Mouse (Mus musculus): Measurements from ENCODE around the gene Ces1h. TPM values are rescaled to one million over a fixed set of nuclear protein-coding genes. Genes with fewer than 3 reads are reported as not detected.
"Not testable (repeated sequence)": the region's sequence is repeated elsewhere in the genome, so short reads cannot be mapped to it uniquely, and the experiment has no call there.

Gene Ces1h
- polyA plus RNA-seq (2015; fragmentation: Nextera tagmentation; extraction: Ambion mirVana): not detected in 2 replicates

GRCm38 (mm10) chr8:93379625-93380024 is at the start of gene Ces1h:
Ces1h (minus strand) TSS chr8:93379725.
- WGBS: 86% methylated on average over 4 of the region's 4 CpGs
- no peak within 1 kb of the TSS for H3K4me3 ChIP-seq
- no peak for ATAC-seq (ENCODE audit: insufficient number of reproducible peaks, low FRiP score, low TSS enrichment, low read depth)
- H3K27ac ChIP-seq: no peak within 1 kb of the TSS
- H3K9ac ChIP-seq: no peak within 1 kb of the TSS
- H3K36me3 ChIP-seq: no peaks in the 10 kb centered on the region
- H3K4me2 ChIP-seq: no peak within 1 kb of the TSS
- H3K9me3 ChIP-seq: no peaks in the 10 kb centered on the region
- no peaks in the 10 kb centered on the region for H3K4me1 ChIP-seq
- H3K27me3 ChIP-seq: no peaks in the 10 kb centered on the region

GRCm38 (mm10) chr8:93427195-93427594 is 47.7 kb upstream of the Ces1h start:
- WGBS: 83% methylated on average over 16 of the region's 16 CpGs
- Histone ChIP-seq H3K9ac (no peak overlapping the region), H3K4me3 (no peak overlapping the region), H3K4me2 (no peak overlapping the region), H3K4me1 (no peaks in the 10 kb centered on the region), H3K27me3 (no peaks in the 10 kb centered on the region), H3K36me3 (no peaks in the 10 kb centered on the region), H3K27ac (no peak overlapping the region), H3K9me3 (no peaks in the 10 kb centered on the region)
- no peak for ATAC-seq (ENCODE audit: insufficient number of reproducible peaks, low FRiP score, low TSS enrichment, low read depth)

GRCm38 (mm10) chr8:93415387-93415786 is 35.9 kb upstream of the Ces1h start:
- H3K9ac ChIP-seq: no peak overlapping the region
- H3K9me3 ChIP-seq: no peaks in the 10 kb centered on the region
- H3K36me3 ChIP-seq: no peaks in the 10 kb centered on the region
- ATAC-seq (ENCODE audit: insufficient number of reproducible peaks, low FRiP score, low TSS enrichment, low read depth): no peak
- WGBS: 73% methylated on average over 4 of the region's 4 CpGs
- no peak overlapping the region for H3K4me2 ChIP-seq
- H3K4me3 ChIP-seq: no peak overlapping the region
- H3K27me3 ChIP-seq: 0 out of 2 replicates have a peak, but pooled peaks cover 4% of the 10 kb centered on the region
- no peaks in the 10 kb centered on the region for H3K4me1 ChIP-seq
- no peak overlapping the region for H3K27ac ChIP-seq

- Histone ChIP-seq H3K27me3 (no peaks in the 10 kb centered on the region), H3K36me3 (no peaks in the 10 kb centered on the region), H3K27ac (no peak overlapping the region), H3K4me3 (no peak overlapping the region), H3K4me2 (no peak overlapping the region), H3K9ac (no peak overlapping the region), H3K4me1 (no peaks in the 10 kb centered on the region), H3K9me3 (no peaks in the 10 kb centered on the region)
- ATAC-seq (ENCODE audit: insufficient number of reproducible peaks, low FRiP score, low TSS enrichment, low read depth): no peak
- 82% methylated on average over 2 of the region's 2 CpGs for WGBS
Observed at GRCm38 (mm10) chr8:93408830-93409229, 29.3 kb upstream of the Ces1h start.

- Histone ChIP-seq H3K4me1 (no peaks in the 10 kb centered on the region), H3K9ac (no peak overlapping the region), H3K27ac (no peak overlapping the region), H3K4me2 (no peak overlapping the region), H3K4me3 (no peak overlapping the region), H3K27me3 (0 out of 2 replicates have a peak, but pooled peaks cover 3% of the 10 kb centered on the region), H3K9me3 (no peaks in the 10 kb centered on the region), H3K36me3 (no peaks in the 10 kb centered on the region)
- WGBS: 73% methylated on average over 2 of the region's 2 CpGs
- no peak for ATAC-seq (ENCODE audit: insufficient number of reproducible peaks, low FRiP score, low TSS enrichment, low read depth)
Observed at GRCm38 (mm10) chr8:93399698-93400097, 20.2 kb upstream of the Ces1h start.

GRCm38 (mm10) chr8:93398044-93398443 is 18.5 kb upstream of the Ces1h start:
- H3K4me3 ChIP-seq: no peak overlapping the region
- H3K27ac ChIP-seq: no peak overlapping the region
- H3K36me3 ChIP-seq: no peaks in the 10 kb centered on the region
- 0 out of 2 replicates have a peak, but pooled peaks cover 3% of the 10 kb centered on the region for H3K27me3 ChIP-seq
- 0 out of 2 replicates have a peak, but pooled peaks cover 2% of the 10 kb centered on the region for H3K4me1 ChIP-seq
- no peak overlapping the region for H3K4me2 ChIP-seq
- H3K9ac ChIP-seq: no peak overlapping the region
- ATAC-seq (ENCODE audit: insufficient number of reproducible peaks, low FRiP score, low TSS enrichment, low read depth): no peak
- 33% methylated on average over 1 of the region's 1 CpGs for WGBS
- no peaks in the 10 kb centered on the region for H3K9me3 ChIP-seq

GRCm38 (mm10) chr8:93394079-93394619 is 14.6 kb upstream of the Ces1h start:
- 18% methylated on average over 8 of the region's 8 CpGs for WGBS
- not testable (repeated sequence) for H3K9me3 ChIP-seq; ATAC-seq (ENCODE audit: insufficient number of reproducible peaks, low FRiP score, low TSS enrichment, low read depth)

GRCm38 (mm10) chr8:93369481-93369880 is 10.0 kb downstream of the Ces1h start:
- Histone ChIP-seq H3K4me1 (no peaks in the 10 kb centered on the region), H3K9ac (no peak overlapping the region), H3K4me2 (no peak overlapping the region), H3K36me3 (no peaks in the 10 kb centered on the region), H3K9me3 (no peaks in the 10 kb centered on the region), H3K4me3 (no peak overlapping the region), H3K27ac (no peak overlapping the region), H3K27me3 (no peaks in the 10 kb centered on the region)
- no peak for ATAC-seq (ENCODE audit: insufficient number of reproducible peaks, low FRiP score, low TSS enrichment, low read depth)
- 26% methylated on average over 2 of the region's 2 CpGs for WGBS

More at GRCm38 (mm10) chr8:93394079-93394619, 14.6 kb upstream of the Ces1h start:
- H3K27ac ChIP-seq, H3K4me2 ChIP-seq, H3K4me1 ChIP-seq, H3K9ac ChIP-seq, H3K36me3 ChIP-seq, H3K27me3 ChIP-seq, H3K4me3 ChIP-seq: not testable (repeated sequence)

- no peaks in the 10 kb centered on the region for H3K27me3 ChIP-seq
- no peak overlapping the region for H3K4me3 ChIP-seq
- H3K9ac ChIP-seq: no peak overlapping the region
- H3K27ac ChIP-seq: no peak overlapping the region
- no peak overlapping the region for H3K4me2 ChIP-seq
- ATAC-seq (ENCODE audit: insufficient number of reproducible peaks, low FRiP score, low TSS enrichment, low read depth): no peak
- H3K4me1 ChIP-seq: no peaks in the 10 kb centered on the region
- H3K36me3 ChIP-seq: no peaks in the 10 kb centered on the region
- H3K9me3 ChIP-seq: no peaks in the 10 kb centered on the region
Observed at GRCm38 (mm10) chr8:93360113-93360512, 19.4 kb downstream of the Ces1h start.

- H3K9ac ChIP-seq: no peak overlapping the region
- H3K36me3 ChIP-seq: no peaks in the 10 kb centered on the region
- H3K4me2 ChIP-seq: no peak overlapping the region
- H3K4me1 ChIP-seq: no peaks in the 10 kb centered on the region
- no peak overlapping the region for H3K27ac ChIP-seq
- H3K4me3 ChIP-seq: no peak overlapping the region
- 93% methylated on average over 2 of the region's 2 CpGs for WGBS
- no peak for ATAC-seq (ENCODE audit: insufficient number of reproducible peaks, low FRiP score, low TSS enrichment, low read depth)
- no peaks in the 10 kb centered on the region for H3K9me3 ChIP-seq
- no peaks in the 10 kb centered on the region for H3K27me3 ChIP-seq
Observed at GRCm38 (mm10) chr8:93339531-93339930, 40.0 kb downstream of the Ces1h start.

GRCm38 (mm10) chr8:93337207-93337606 is 42.3 kb downstream of the Ces1h start, which contains the start of gene Ces1g:
Ces1g (minus strand) TSS chr8:93337308.
- no peak for ATAC-seq (ENCODE audit: insufficient number of reproducible peaks, low FRiP score, low TSS enrichment, low read depth)
- Histone ChIP-seq H3K36me3 (no peaks in the 10 kb centered on the region), H3K27ac (no peak within 1 kb of the TSS), H3K4me3 (no peak within 1 kb of the TSS), H3K4me1 (no peaks in the 10 kb centered on the region), H3K9me3 (no peaks in the 10 kb centered on the region), H3K4me2 (no peak within 1 kb of the TSS), H3K9ac (no peak within 1 kb of the TSS), H3K27me3 (no peaks in the 10 kb centered on the region)
- WGBS: 32% methylated on average over 3 of the region's 3 CpGs

- WGBS: 73% methylated on average over 1 of the region's 1 CpGs
- Histone ChIP-seq H3K4me2 (no peak overlapping the region), H3K27ac (no peak overlapping the region), H3K9ac (no peak overlapping the region), H3K36me3 (no peaks in the 10 kb centered on the region), H3K27me3 (no peaks in the 10 kb centered on the region), H3K4me3 (no peak overlapping the region), H3K9me3 (no peaks in the 10 kb centered on the region), H3K4me1 (no peaks in the 10 kb centered on the region)
- ATAC-seq (ENCODE audit: insufficient number of reproducible peaks, low FRiP score, low TSS enrichment, low read depth): no peak
Observed at GRCm38 (mm10) chr8:93332703-93333102, 46.8 kb downstream of the Ces1h start.

- no peak overlapping the region for H3K4me2 ChIP-seq
- no peak overlapping the region for H3K9ac ChIP-seq
- no peaks in the 10 kb centered on the region for H3K27me3 ChIP-seq
- H3K36me3 ChIP-seq: no peaks in the 10 kb centered on the region
- no peaks in the 10 kb centered on the region for H3K4me1 ChIP-seq
- no peaks in the 10 kb centered on the region for H3K9me3 ChIP-seq
- H3K27ac ChIP-seq: no peak overlapping the region
- no peak for ATAC-seq (ENCODE audit: insufficient number of reproducible peaks, low FRiP score, low TSS enrichment, low read depth)
- H3K4me3 ChIP-seq: no peak overlapping the region
- 88% methylated on average over 2 of the region's 2 CpGs for WGBS
Observed at GRCm38 (mm10) chr8:93331151-93331550, 48.4 kb downstream of the Ces1h start.
